28 mouse cellular contexts compared by ENCODE assay signal in genomic region chr1:172413491-172414230, GRCm38 (mm10). TPM values are rescaled to one million over a fixed set of nuclear protein-coding genes. Genes with fewer than 3 reads are reported as not detected.
DNase-seq lines count a peak whose midpoint lies in the region; ATAC-seq lines count a peak whose summit lies in the region.
"Had no signal": no experiment of that assay in that cellular context is flagged by ENCODE, and none has a peak within 500 bp of the region (broad histone marks: within the 10 kb centered on the region; RNA-seq: fewer than 3 reads in every experiment).

No protein-coding gene starts in this region.

- no peak overlapping the region for H3K27ac ChIP-seq in heart, embryonic 10.5 days
- no peak overlapping the region for H3K27ac ChIP-seq in heart, embryonic 12.5 days (ENCODE audit: poor library complexity, severe bottlenecking)
- H3K27ac ChIP-seq: embryonic facial prominence, embryonic 10.5 days; embryonic facial prominence, embryonic 13.5 days; forebrain, embryonic 12.5 days; forebrain, embryonic 15.5 days; hindbrain, embryonic 10.5 days; hindbrain, embryonic 13.5 days had no signal

- no peak overlapping the region for H3K4me2 ChIP-seq in heart, embryonic 12.5 days
- H3K4me2 ChIP-seq: embryonic facial prominence, embryonic 13.5 days; forebrain, embryonic 12.5 days; forebrain, embryonic 15.5 days; hindbrain, embryonic 13.5 days had no signal

- peaks cover 8% of the 10 kb centered on the region for H3K4me1 ChIP-seq in heart, embryonic 10.5 days
- 0 out of 2 replicates have a peak, but pooled peaks cover 3% of the 10 kb centered on the region for H3K4me1 ChIP-seq in heart, embryonic 12.5 days (replicated peaks)
- H3K4me1 ChIP-seq: forebrain, embryonic 15.5 days had no signal

- WGBS in heart, embryonic 10.5 days, result 73% methylated on average over 4 of the region's 4 CpGs
- 79% methylated on average over 4 of the region's 4 CpGs for WGBS in heart, embryonic 12.5 days
- 53% methylated on average over 4 of the region's 4 CpGs for WGBS in large intestine, adult 2 months

- no peak overlapping the region for H3K4me3 ChIP-seq in heart, embryonic 10.5 days
- no peak overlapping the region for H3K4me3 ChIP-seq in heart, embryonic 12.5 days
- H3K4me3 ChIP-seq: embryonic facial prominence, embryonic 10.5 days; embryonic facial prominence, embryonic 13.5 days; erythroblast, embryonic 14.5 days; forebrain, embryonic 12.5 days; forebrain, embryonic 15.5 days; hindbrain, embryonic 10.5 days; hindbrain, embryonic 13.5 days had no signal

- H3K9me3 ChIP-seq in heart, embryonic 10.5 days, result no peaks in the 10 kb centered on the region
- no peaks in the 10 kb centered on the region for H3K9me3 ChIP-seq in heart, embryonic 12.5 days (replicated peaks)
- H3K9me3 ChIP-seq: embryonic facial prominence, embryonic 10.5 days; embryonic facial prominence, embryonic 13.5 days; forebrain, embryonic 12.5 days; forebrain, embryonic 15.5 days; G1E; hindbrain, embryonic 10.5 days; hindbrain, embryonic 13.5 days had no signal

- H3K9ac ChIP-seq in heart, embryonic 12.5 days, result no peak overlapping the region
- H3K9ac ChIP-seq: embryonic facial prominence, embryonic 13.5 days; forebrain, embryonic 12.5 days; forebrain, embryonic 15.5 days; hindbrain, embryonic 13.5 days had no signal

- DNase-seq in heart, embryonic 10.5 days (ENCODE audit: low spot score), result peak; percentile 72
- DNase-seq in kidney, postnatal 25 days, result peak; percentile 18 to 54
- no peak for DNase-seq in kidney, adult 18-20 months
- peak; percentile 52 for DNase-seq in large intestine, adult 2 months (ENCODE audit: low read depth, low spot score)
- no peak for DNase-seq in gastrocnemius, adult 8-10 months (ENCODE audit: low spot score in 2 of 2)
- no peak for DNase-seq in lung, postnatal 10 days
- DNase-seq: adrenal gland, adult 2 months; adrenal gland, postnatal 25 days; B cell, adult 2 months; cerebellum, adult 11-12 months; cerebellum, adult 8-10 months; cerebellum, postnatal 10 days; cerebellum, postnatal 36 days; embryo, embryonic 11 days; gastrocnemius, postnatal 14 days; heart, adult 18-20 months; heart, postnatal 36 days had no signal

- ATAC-seq in heart, embryonic 12.5 days (ENCODE audit: insufficient number of reproducible peaks, low FRiP score), result no peak
- ATAC-seq: forebrain, embryonic 15.5 days; hindbrain, embryonic 16.5 days had no signal

- no peaks in the 10 kb centered on the region for H3K27me3 ChIP-seq in heart, embryonic 10.5 days (ENCODE audit: insufficient read depth, poor library complexity, severe bottlenecking)
- H3K27me3 ChIP-seq in heart, embryonic 12.5 days (replicated peaks), result no peaks in the 10 kb centered on the region
- H3K27me3 ChIP-seq: CH12.LX; forebrain, embryonic 12.5 days; forebrain, embryonic 15.5 days had no signal

- no peaks in the 10 kb centered on the region for H3K36me3 ChIP-seq in heart, embryonic 10.5 days
- H3K36me3 ChIP-seq in heart, embryonic 12.5 days, result no peaks in the 10 kb centered on the region
- H3K36me3 ChIP-seq: embryonic facial prominence, embryonic 10.5 days; embryonic facial prominence, embryonic 13.5 days; forebrain, embryonic 12.5 days; forebrain, embryonic 15.5 days; G1E; hindbrain, embryonic 10.5 days; hindbrain, embryonic 13.5 days had no signal

RNA-seq across cellular contexts. Expression of gene Pigm, which starts 37.3 kb away (rescaled TPM):
- polyA plus RNA-seq in heart, embryonic 10.5 days (2016; fragmentation: Nextera tagmentation; extraction: Ambion mirVana), result 8.0 and 8.6 TPM in 2 replicates
- polyA plus RNA-seq in heart, embryonic 12.5 days (2016; fragmentation: Nextera tagmentation; extraction: Ambion mirVana), result 8.5 and 9.4 TPM in 2 replicates
- 3.4 and 5.4 TPM in 2 replicates for polyA plus RNA-seq in large intestine, adult 2 months (2012; rRNA removed)
- 1 to 10 TPM; 3.2 to 3.4 (median 3.2) TPM for total RNA-seq in gastrocnemius, adult 8-10 months (2022)

Comparison
In these comparisons a context has a peak if more than half of its experiments do, and no peak if none do; other contexts are left out.
1. DNase-seq: peak in heart, embryonic 10.5 days (single experiment), kidney, postnatal 25 days (2 of 2) and large intestine, adult 2 months (single experiment); none in kidney, adult 18-20 months (single experiment), gastrocnemius, adult 8-10 months (0 of 2) and lung, postnatal 10 days (single experiment).